Mouse (Mus musculus): Measurements from ENCODE around the gene Rps19. TPM values are rescaled to one million over a fixed set of nuclear protein-coding genes. Genes with fewer than 3 reads are reported as not detected.

The Rps19 gene
- polyA plus RNA-seq, 1 experiment from 2014 or later = 2,408 TPM

GRCm38 (mm10) chr7:24852557-24853232 lies 31.5 kb upstream of the Rps19 start:
- Histone ChIP-seq H3K4me2 (no peak overlapping the region), H3K27me3 (no peaks in the 10 kb centered on the region), H3K9ac (no peak overlapping the region), H3K9me3 (no peaks in the 10 kb centered on the region), H3K4me3 (no peak overlapping the region), H3K36me3 (no peaks in the 10 kb centered on the region), H3K27ac (no peak overlapping the region), H3K4me1 (no peaks in the 10 kb centered on the region)
- ATAC-seq (ENCODE audit: borderline replicate concordance, extremely low read depth, low FRiP score, low TSS enrichment) = peak; percentile 69; the same call in 1 of the 2 replicates
- WGBS = 62% methylated on average over 8 of the region's 8 CpGs

GRCm38 (mm10) chr7:24853233-24853563 lies 31.0 kb upstream of the Rps19 start:
- H3K4me1 ChIP-seq = no peaks in the 10 kb centered on the region
- no peak overlapping the region for H3K9ac ChIP-seq
- H3K27me3 ChIP-seq = no peaks in the 10 kb centered on the region
- no peak overlapping the region for H3K27ac ChIP-seq
- H3K4me2 ChIP-seq = no peak overlapping the region
- H3K36me3 ChIP-seq = no peaks in the 10 kb centered on the region
- H3K4me3 ChIP-seq = no peak overlapping the region
- ATAC-seq (ENCODE audit: borderline replicate concordance, extremely low read depth, low FRiP score, low TSS enrichment) = no peak
- H3K9me3 ChIP-seq = no peaks in the 10 kb centered on the region

GRCm38 (mm10) chr7:24853695-24854094 lies 30.5 kb upstream of the Rps19 start:
- H3K9me3 ChIP-seq = no peaks in the 10 kb centered on the region
- no peak overlapping the region for H3K9ac ChIP-seq
- no peaks in the 10 kb centered on the region for H3K36me3 ChIP-seq
- 0 out of 2 replicates have a peak, but pooled peaks have one; percentile 21 for ATAC-seq (ENCODE audit: borderline replicate concordance, extremely low read depth, low FRiP score, low TSS enrichment)
- H3K27ac ChIP-seq = no peak overlapping the region
- 26% methylated on average over 7 of the region's 7 CpGs for WGBS
- no peak overlapping the region for H3K4me3 ChIP-seq
- no peaks in the 10 kb centered on the region for H3K27me3 ChIP-seq
- H3K4me1 ChIP-seq = no peaks in the 10 kb centered on the region
- no peak overlapping the region for H3K4me2 ChIP-seq

- ATAC-seq (ENCODE audit: borderline replicate concordance, extremely low read depth, low FRiP score, low TSS enrichment) = no peak
- WGBS = 53% methylated on average over 6 of the region's 6 CpGs
- Histone ChIP-seq H3K4me1 (no peaks in the 10 kb centered on the region), H3K9me3 (no peaks in the 10 kb centered on the region), H3K27me3 (no peaks in the 10 kb centered on the region), H3K9ac (no peak overlapping the region), H3K4me2 (no peak overlapping the region), H3K36me3 (no peaks in the 10 kb centered on the region), H3K27ac (no peak overlapping the region), H3K4me3 (no peak overlapping the region)
Measured at GRCm38 (mm10) chr7:24856460-24857120, 27.6 kb upstream of the Rps19 start.

- peak; percentile 27; the same call in 1 of the 2 replicates for ATAC-seq (ENCODE audit: borderline replicate concordance, extremely low read depth, low FRiP score, low TSS enrichment)
- H3K9ac ChIP-seq = no peak overlapping the region
- WGBS = 69% methylated on average over 5 of the region's 5 CpGs
Measured at GRCm38 (mm10) chr7:24859234-24859633, 24.9 kb upstream of the Rps19 start.

GRCm38 (mm10) chr7:24861913-24862312 lies 22.3 kb upstream of the Rps19 start, which contains the start of gene Gm9844:
Gene Gm9844, plus strand, starts transcription at chr7:24862213.
- H3K4me3 ChIP-seq = no peak within 1 kb of the TSS
- H3K9ac ChIP-seq = no peak within 1 kb of the TSS
- no peaks in the 10 kb centered on the region for H3K9me3 ChIP-seq
- no peak within 1 kb of the TSS for H3K27ac ChIP-seq
- H3K4me2 ChIP-seq = no peak within 1 kb of the TSS
- no peaks in the 10 kb centered on the region for H3K4me1 ChIP-seq
- ATAC-seq (ENCODE audit: borderline replicate concordance, extremely low read depth, low FRiP score, low TSS enrichment) = no peak
- 77% methylated on average over 7 of the region's 7 CpGs for WGBS
- H3K27me3 ChIP-seq = no peaks in the 10 kb centered on the region
- no peaks in the 10 kb centered on the region for H3K36me3 ChIP-seq

More at GRCm38 (mm10) chr7:24859234-24859633, 24.9 kb upstream of the Rps19 start:
- no peak overlapping the region for H3K4me3 ChIP-seq
- H3K27ac ChIP-seq = no peak overlapping the region
- no peaks in the 10 kb centered on the region for H3K36me3 ChIP-seq
- H3K4me2 ChIP-seq = no peak overlapping the region
- no peaks in the 10 kb centered on the region for H3K9me3 ChIP-seq
- H3K4me1 ChIP-seq = no peaks in the 10 kb centered on the region
- H3K27me3 ChIP-seq = no peaks in the 10 kb centered on the region

- H3K36me3 ChIP-seq = no peaks in the 10 kb centered on the region
Measured at GRCm38 (mm10) chr7:24862853-24863252, 21.3 kb upstream of the Rps19 start.

GRCm38 (mm10) chr7:24864156-24864555 lies 20.0 kb upstream of the Rps19 start:
- no peaks in the 10 kb centered on the region for H3K4me1 ChIP-seq
- no peaks in the 10 kb centered on the region for H3K36me3 ChIP-seq
- no peak overlapping the region for H3K27ac ChIP-seq
- ATAC-seq (ENCODE audit: borderline replicate concordance, extremely low read depth, low FRiP score, low TSS enrichment) = no peak
- no peak overlapping the region for H3K9ac ChIP-seq
- H3K4me3 ChIP-seq = no peak overlapping the region
- H3K4me2 ChIP-seq = no peak overlapping the region
- no peaks in the 10 kb centered on the region for H3K27me3 ChIP-seq
- WGBS = 30% methylated on average over 6 of the region's 6 CpGs
- H3K9me3 ChIP-seq = no peaks in the 10 kb centered on the region

More at GRCm38 (mm10) chr7:24862853-24863252, 21.3 kb upstream of the Rps19 start:
- no peaks in the 10 kb centered on the region for H3K4me1 ChIP-seq
- H3K9me3 ChIP-seq = no peaks in the 10 kb centered on the region
- no peak for ATAC-seq (ENCODE audit: borderline replicate concordance, extremely low read depth, low FRiP score, low TSS enrichment)
- H3K4me3 ChIP-seq = no peak overlapping the region
- no peak overlapping the region for H3K9ac ChIP-seq
- 76% methylated on average over 4 of the region's 4 CpGs for WGBS
- no peak overlapping the region for H3K4me2 ChIP-seq
- H3K27ac ChIP-seq = no peak overlapping the region
- H3K27me3 ChIP-seq = no peaks in the 10 kb centered on the region

- 63% methylated on average over 17 of the region's 17 CpGs for WGBS
Measured at GRCm38 (mm10) chr7:24869080-24869479, 15.1 kb upstream of the Rps19 start.

GRCm38 (mm10) chr7:24869532-24870165 lies 14.5 kb upstream of the Rps19 start, which contains the start of the genes Lypd4 and Dmrtc2:
Gene Lypd4, minus strand, starts transcription at chr7:24869941.
Gene Dmrtc2, plus strand, starts transcription at chr7:24870057.
- Histone ChIP-seq H3K4me3 (no peak within 1 kb of the TSS), H3K9ac (no peak within 1 kb of the TSS), H3K4me1 (no peaks in the 10 kb centered on the region), H3K4me2 (no peak within 1 kb of the TSS), H3K27me3 (peaks cover 11% of the 10 kb centered on the region; the same call in 1 of the 2 replicates), H3K9me3 (no peaks in the 10 kb centered on the region; the same call in 1 of the 2 replicates), H3K36me3 (no peaks in the 10 kb centered on the region), H3K27ac (no peak within 1 kb of the TSS)
- 49% methylated on average over 41 of the region's 41 CpGs for WGBS
- ATAC-seq (ENCODE audit: borderline replicate concordance, extremely low read depth, low FRiP score, low TSS enrichment) = no peak

More at GRCm38 (mm10) chr7:24869080-24869479, 15.1 kb upstream of the Rps19 start:
- Histone ChIP-seq H3K36me3 (no peaks in the 10 kb centered on the region), H3K9me3 (no peaks in the 10 kb centered on the region; the same call in 1 of the 2 replicates), H3K27me3 (peaks cover 11% of the 10 kb centered on the region; the same call in 1 of the 2 replicates), H3K4me3 (no peak overlapping the region), H3K9ac (no peak overlapping the region), H3K4me2 (no peak overlapping the region), H3K27ac (no peak overlapping the region), H3K4me1 (no peaks in the 10 kb centered on the region)
- no peak for ATAC-seq (ENCODE audit: borderline replicate concordance, extremely low read depth, low FRiP score, low TSS enrichment)

GRCm38 (mm10) chr7:24877588-24877987 lies 6.6 kb upstream of the Rps19 start:
- H3K36me3 ChIP-seq = no peaks in the 10 kb centered on the region
- ATAC-seq (ENCODE audit: borderline replicate concordance, extremely low read depth, low FRiP score, low TSS enrichment) = no peak
- no peak overlapping the region for H3K27ac ChIP-seq
- H3K4me2 ChIP-seq = no peak overlapping the region
- 66% methylated on average over 3 of the region's 3 CpGs for WGBS
- H3K9me3 ChIP-seq = no peaks in the 10 kb centered on the region
- H3K4me3 ChIP-seq = no peak overlapping the region
- no peak overlapping the region for H3K9ac ChIP-seq
- no peaks in the 10 kb centered on the region for H3K4me1 ChIP-seq
- H3K27me3 ChIP-seq = no peaks in the 10 kb centered on the region

GRCm38 (mm10) chr7:24879620-24880019 lies 4.6 kb upstream of the Rps19 start:
- H3K9me3 ChIP-seq = no peaks in the 10 kb centered on the region
- H3K4me2 ChIP-seq = no peak overlapping the region
- H3K36me3 ChIP-seq = no peaks in the 10 kb centered on the region
- no peak overlapping the region for H3K9ac ChIP-seq
- ATAC-seq (ENCODE audit: borderline replicate concordance, extremely low read depth, low FRiP score, low TSS enrichment) = no peak
- H3K27me3 ChIP-seq = no peaks in the 10 kb centered on the region
- H3K4me1 ChIP-seq = no peaks in the 10 kb centered on the region
- no peak overlapping the region for H3K4me3 ChIP-seq
- WGBS = 47% methylated on average over 2 of the region's 2 CpGs
- no peak overlapping the region for H3K27ac ChIP-seq

Measured in lung, embryonic 15.5 days (tissue).